Mouse (Mus musculus): ENCODE results near the gene 1700023F06Rik. TPM values are rescaled to one million over a fixed set of nuclear protein-coding genes. Genes with fewer than 3 reads are reported as not detected.
"Not testable (repeated sequence)": the region's sequence is repeated elsewhere in the genome, so short reads cannot be mapped to it uniquely, and the experiment has no call there.

Gene 1700023F06Rik
- polyA plus RNA-seq, 1 experiment from 2014 or later = not detected

DNA sequence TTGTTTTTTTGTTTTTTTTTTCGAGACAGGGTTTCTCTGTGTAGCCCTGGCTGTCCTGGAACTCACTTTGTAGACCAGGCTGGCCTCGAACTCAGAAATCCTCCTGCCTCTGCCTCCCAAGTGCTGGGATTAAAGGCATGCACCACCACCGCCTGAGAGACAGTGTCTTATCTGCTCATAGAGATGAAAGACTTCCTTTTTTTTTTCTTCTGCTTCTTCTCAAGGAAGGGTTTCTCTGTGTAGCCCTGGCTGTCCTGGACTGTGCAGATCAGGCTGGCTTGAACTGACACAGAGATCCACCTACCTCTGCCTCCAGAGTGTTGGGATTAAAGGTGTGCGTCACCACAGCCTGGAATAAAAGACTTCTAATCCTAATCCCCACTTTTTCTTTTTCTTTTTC is 14.4 kb upstream of the 1700023F06Rik start:
- not testable (repeated sequence) for H3K27me3 ChIP-seq; H3K9me3 ChIP-seq (replicated peaks); DNase-seq; ATAC-seq (ENCODE audit: low read depth); H3K36me3 ChIP-seq; H3K4me3 ChIP-seq (replicated peaks); H3K4me2 ChIP-seq; H3K27ac ChIP-seq; H3K9ac ChIP-seq
- WGBS (ENCODE audit: insufficient replicate concordance) = 45% methylated on average over 4 of the region's 4 CpGs
- H3K4me1 ChIP-seq (replicated peaks) = peaks cover 11% of the 10 kb centered on the region

GRCm38 (mm10) chr11:103221437-103221836 is 13.1 kb upstream of the 1700023F06Rik start:
- H3K27me3 ChIP-seq = peaks cover 8% of the 10 kb centered on the region
- H3K27ac ChIP-seq = no peak overlapping the region
- H3K4me1 ChIP-seq (replicated peaks) = peaks cover 15% of the 10 kb centered on the region
- no peak overlapping the region for H3K9ac ChIP-seq
- 80% methylated on average over 6 of the region's 6 CpGs for WGBS (ENCODE audit: insufficient replicate concordance)
- no peak overlapping the region for H3K4me3 ChIP-seq (replicated peaks)
- peaks cover 3% of the 10 kb centered on the region; the same call in 1 of the 2 replicates for H3K36me3 ChIP-seq
- no peaks in the 10 kb centered on the region for H3K9me3 ChIP-seq (replicated peaks)
- ATAC-seq (ENCODE audit: low read depth) (no peak), DNase-seq (no peak)
- no peak overlapping the region for H3K4me2 ChIP-seq

DNA sequence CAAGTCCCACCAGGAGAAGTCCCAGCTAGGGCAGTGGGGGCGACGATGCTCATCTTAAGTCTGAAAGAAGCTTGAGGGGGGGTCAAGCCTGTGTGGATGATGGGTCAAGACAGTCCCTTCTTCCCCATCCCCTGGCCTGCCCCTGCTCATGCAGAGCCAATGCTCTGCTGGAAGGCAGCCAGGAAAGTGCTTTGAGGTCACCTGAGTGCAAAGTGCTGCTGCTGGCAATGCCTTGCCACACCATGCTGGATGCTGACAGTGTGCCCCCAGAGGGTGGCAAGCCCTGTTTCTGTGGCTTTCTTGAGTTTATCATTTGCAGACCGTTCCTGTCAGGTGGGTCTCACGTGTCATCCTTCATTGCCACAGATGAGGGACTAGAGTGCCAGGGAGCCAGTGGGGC is 11.6 kb upstream of the 1700023F06Rik start:
- Histone ChIP-seq H3K4me2 (no peak overlapping the region), H3K9me3 (replicated peaks) (no peaks in the 10 kb centered on the region), H3K27me3 (peaks cover 8% of the 10 kb centered on the region), H3K36me3 (0 out of 2 replicates have a peak, but pooled peaks cover under 1% of the 10 kb centered on the region), H3K9ac (no peak overlapping the region), H3K4me3 (replicated peaks) (no peak overlapping the region), H3K4me1 (replicated peaks) (peaks cover 21% of the 10 kb centered on the region), H3K27ac (no peak overlapping the region)
- ATAC-seq (ENCODE audit: low read depth) (no peak), DNase-seq (no peak)
- 60% methylated on average over 4 of the region's 4 CpGs for WGBS (ENCODE audit: insufficient replicate concordance)

DNA sequence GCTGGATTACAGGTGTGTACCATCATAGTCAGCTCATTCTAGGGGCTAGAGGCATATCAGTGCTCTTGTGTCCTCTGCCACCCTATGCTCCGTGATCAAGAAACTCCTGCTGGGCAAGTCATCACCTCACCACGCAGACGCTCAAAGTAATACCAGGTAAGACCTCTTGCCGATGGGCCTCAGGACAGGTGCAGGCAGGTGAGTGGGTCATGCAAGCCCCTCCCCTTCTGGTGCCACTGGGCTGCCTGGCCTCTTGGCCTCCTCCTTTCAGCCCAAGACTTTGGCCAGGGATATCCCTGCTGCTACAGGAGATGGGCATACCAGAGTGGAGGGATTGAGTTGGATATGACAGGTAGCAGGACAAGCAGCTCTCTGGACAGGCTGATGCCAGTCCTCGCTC is 10.9 kb upstream of the 1700023F06Rik start:
- Histone ChIP-seq H3K27ac (no peak overlapping the region), H3K9me3 (replicated peaks) (no peaks in the 10 kb centered on the region), H3K9ac (no peak overlapping the region), H3K4me3 (replicated peaks) (no peak overlapping the region), H3K4me1 (replicated peaks) (peaks cover 25% of the 10 kb centered on the region), H3K4me2 (no peak overlapping the region), H3K36me3 (no peaks in the 10 kb centered on the region), H3K27me3 (peaks cover 8% of the 10 kb centered on the region)
- ATAC-seq (ENCODE audit: low read depth) (no peak), DNase-seq (no peak)
- 75% methylated on average over 5 of the region's 5 CpGs for WGBS (ENCODE audit: insufficient replicate concordance)

GRCm38 (mm10) chr11:103218517-103218901 is 10.2 kb upstream of the 1700023F06Rik start:
- ATAC-seq (ENCODE audit: low read depth) (no peak), DNase-seq (no peak)
- H3K4me3 ChIP-seq (replicated peaks) = peak overlapping the region; percentile 60
- no peaks in the 10 kb centered on the region for H3K36me3 ChIP-seq
- no peak overlapping the region for H3K27ac ChIP-seq
- H3K4me2 ChIP-seq = peak overlapping the region; percentile 83
- no peaks in the 10 kb centered on the region for H3K9me3 ChIP-seq (replicated peaks)
- 27% methylated on average over 6 of the region's 6 CpGs for WGBS (ENCODE audit: insufficient replicate concordance)
- peak overlapping the region; percentile 52 for H3K9ac ChIP-seq
- H3K27me3 ChIP-seq = peaks cover 8% of the 10 kb centered on the region
- H3K4me1 ChIP-seq (replicated peaks) = peaks cover 25% of the 10 kb centered on the region

DNA sequence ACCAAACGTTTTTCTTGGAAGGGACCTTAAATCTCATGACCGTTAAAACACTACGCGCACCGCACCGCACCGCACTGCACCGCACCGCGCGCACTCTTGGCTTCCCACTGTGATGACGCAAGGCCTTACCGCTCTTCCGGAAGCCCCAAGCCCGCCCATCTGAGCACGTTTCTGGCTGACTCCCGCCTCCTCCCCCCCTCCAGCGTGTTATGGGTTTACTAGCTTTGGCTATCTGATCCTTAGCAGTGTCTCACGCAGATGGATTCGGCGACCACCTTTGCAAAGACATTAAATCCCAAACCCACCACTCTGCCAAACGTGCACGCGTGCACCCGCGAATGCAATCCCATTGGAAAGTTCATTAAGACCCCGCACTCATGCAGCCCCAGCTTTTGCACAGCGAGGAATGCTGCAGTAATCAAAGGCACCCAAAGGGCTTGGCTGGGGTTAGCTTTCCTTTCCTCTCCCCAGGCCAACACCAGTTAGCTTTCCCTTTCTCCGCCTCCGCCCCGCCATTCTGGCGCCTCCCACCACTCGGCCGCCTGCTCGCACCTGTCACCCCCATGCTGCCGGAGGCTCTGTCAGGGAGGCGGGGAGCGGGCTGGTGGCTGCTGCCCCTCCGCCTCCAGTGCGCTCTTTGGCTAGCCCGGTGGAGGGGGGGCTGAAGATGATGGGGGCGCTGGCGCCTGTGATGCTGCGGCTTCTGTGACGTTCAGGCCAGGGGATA is 9.6 kb upstream of the 1700023F06Rik start, which contains the start of gene Spata32:
Gene Spata32 (minus strand): TSS at position 643 of the 727 bp plus-strand sequence.
- Histone ChIP-seq H3K27ac (no peak within 1 kb of the TSS; the same call in 1 of the 2 replicates), H3K4me2 (peak within 1 kb of the TSS; percentile 83), H3K9ac (peak within 1 kb of the TSS; percentile 52), H3K9me3 (replicated peaks) (no peaks in the 10 kb centered on the region), H3K27me3 (peaks cover 8% of the 10 kb centered on the region), H3K4me3 (replicated peaks) (peak within 1 kb of the TSS; percentile 60), H3K4me1 (replicated peaks) (peaks cover 25% of the 10 kb centered on the region), H3K36me3 (no peaks in the 10 kb centered on the region)
- peak; percentile 35 for DNase-seq
- ATAC-seq (ENCODE audit: low read depth) = peak; percentile 80
- 1% methylated on average over 45 of the region's 45 CpGs for WGBS (ENCODE audit: insufficient replicate concordance)

DNA sequence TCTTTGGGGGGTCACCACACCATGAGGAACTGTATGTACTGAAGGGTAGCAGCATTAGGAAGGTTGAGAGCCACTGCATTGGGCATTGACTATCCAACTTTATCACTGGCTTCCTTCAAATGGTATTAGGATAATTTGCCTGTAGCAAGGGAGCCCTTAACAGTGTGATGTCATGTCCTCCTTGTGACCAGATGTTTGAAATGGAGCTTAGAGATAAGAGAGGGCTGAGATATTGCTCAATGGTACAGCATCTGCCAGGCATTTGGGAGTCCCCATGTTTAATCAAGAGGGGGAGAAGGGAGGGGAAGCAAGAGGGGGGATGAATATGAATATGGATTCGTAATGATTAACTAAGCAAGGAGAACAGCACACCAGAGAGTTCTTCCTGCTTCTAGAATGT is 7.0 kb upstream of the 1700023F06Rik start:
- Histone ChIP-seq H3K9me3 (replicated peaks) (no peaks in the 10 kb centered on the region), H3K4me2 (no peak overlapping the region), H3K4me1 (replicated peaks) (peaks cover 25% of the 10 kb centered on the region), H3K27ac (no peak overlapping the region), H3K36me3 (no peaks in the 10 kb centered on the region), H3K4me3 (replicated peaks) (no peak overlapping the region), H3K27me3 (peaks cover 8% of the 10 kb centered on the region), H3K9ac (no peak overlapping the region)
- ATAC-seq (ENCODE audit: low read depth) (peak; percentile 60), DNase-seq (peak; percentile 7)
- WGBS (ENCODE audit: insufficient replicate concordance) = 24% methylated on average over 1 of the region's 1 CpGs

GRCm38 (mm10) chr11:103213712-103214111 is 5.4 kb upstream of the 1700023F06Rik start:
- Histone ChIP-seq H3K27me3 (peaks cover 4% of the 10 kb centered on the region), H3K36me3 (no peaks in the 10 kb centered on the region), H3K4me3 (replicated peaks) (no peak overlapping the region), H3K9me3 (replicated peaks) (no peaks in the 10 kb centered on the region), H3K4me2 (no peak overlapping the region), H3K27ac (no peak overlapping the region), H3K4me1 (replicated peaks) (peaks cover 25% of the 10 kb centered on the region), H3K9ac (no peak overlapping the region)
- DNase-seq (no peak), ATAC-seq (ENCODE audit: low read depth) (no peak)
- WGBS (ENCODE audit: insufficient replicate concordance) = 64% methylated on average over 5 of the region's 5 CpGs

- 57% methylated on average over 8 of the region's 8 CpGs for WGBS (ENCODE audit: insufficient replicate concordance)
- H3K27ac ChIP-seq = no peak overlapping the region
- H3K9me3 ChIP-seq (replicated peaks) = no peaks in the 10 kb centered on the region
- H3K36me3 ChIP-seq = no peaks in the 10 kb centered on the region
- no peak for DNase-seq
- H3K27me3 ChIP-seq = no peaks in the 10 kb centered on the region
- H3K4me2 ChIP-seq = no peak overlapping the region
- ATAC-seq (ENCODE audit: low read depth) = no peak
- H3K9ac ChIP-seq = no peak overlapping the region
- no peak overlapping the region for H3K4me3 ChIP-seq (replicated peaks)
- H3K4me1 ChIP-seq (replicated peaks) = peaks cover 7% of the 10 kb centered on the region
These were observed 1.9 kb upstream of the 1700023F06Rik start for GRCm38 (mm10) chr11:103210291-103210690.

- no peaks in the 10 kb centered on the region for H3K36me3 ChIP-seq
- 81% methylated on average over 6 of the region's 6 CpGs for WGBS (ENCODE audit: insufficient replicate concordance)
- no peak overlapping the region for H3K4me2 ChIP-seq
- no peaks in the 10 kb centered on the region for H3K4me1 ChIP-seq (replicated peaks)
- no peak overlapping the region for H3K4me3 ChIP-seq (replicated peaks)
- no peak overlapping the region for H3K9ac ChIP-seq
- no peak for ATAC-seq (ENCODE audit: low read depth)
- no peak overlapping the region for H3K27ac ChIP-seq
- DNase-seq = no peak
- peaks cover 2% of the 10 kb centered on the region; the same call in 1 of the 2 replicates for H3K27me3 ChIP-seq
- H3K9me3 ChIP-seq (replicated peaks) = no peaks in the 10 kb centered on the region
These were observed 2.2 kb downstream of the 1700023F06Rik start for GRCm38 (mm10) chr11:103206203-103206602.

DNA sequence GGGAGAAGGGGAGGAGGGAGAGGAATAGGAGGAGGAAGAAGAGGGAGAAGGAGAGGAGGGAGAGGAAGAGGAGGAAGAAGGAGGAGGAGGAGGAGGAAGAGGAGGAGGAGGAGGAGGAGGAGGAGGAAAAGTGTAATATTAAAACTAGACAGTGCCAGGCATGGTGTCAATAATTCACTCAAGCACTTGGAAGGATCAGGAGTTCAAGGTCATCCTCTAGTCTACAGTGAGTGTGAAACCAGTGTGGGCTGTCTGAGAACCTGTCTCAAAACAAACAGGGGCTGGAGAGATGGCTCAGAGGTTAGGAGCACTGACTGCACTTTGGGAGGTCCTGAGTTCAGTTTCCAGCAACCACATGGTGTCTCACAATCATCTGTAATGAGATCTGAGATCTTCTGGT is 6.0 kb downstream of the 1700023F06Rik start:
- H3K4me1 ChIP-seq (replicated peaks) = 0 out of 2 replicates have a peak, but pooled peaks cover 6% of the 10 kb centered on the region
- H3K9me3 ChIP-seq (replicated peaks) = no peaks in the 10 kb centered on the region
- H3K27me3 ChIP-seq = peaks cover 36% of the 10 kb centered on the region
- no peak overlapping the region for H3K27ac ChIP-seq
- DNase-seq (no peak), ATAC-seq (ENCODE audit: low read depth) (no peak)
- H3K4me3 ChIP-seq (replicated peaks) = no peak overlapping the region
- H3K4me2 ChIP-seq = no peak overlapping the region
- no peak overlapping the region for H3K9ac ChIP-seq
- H3K36me3 ChIP-seq = no peaks in the 10 kb centered on the region

DNA sequence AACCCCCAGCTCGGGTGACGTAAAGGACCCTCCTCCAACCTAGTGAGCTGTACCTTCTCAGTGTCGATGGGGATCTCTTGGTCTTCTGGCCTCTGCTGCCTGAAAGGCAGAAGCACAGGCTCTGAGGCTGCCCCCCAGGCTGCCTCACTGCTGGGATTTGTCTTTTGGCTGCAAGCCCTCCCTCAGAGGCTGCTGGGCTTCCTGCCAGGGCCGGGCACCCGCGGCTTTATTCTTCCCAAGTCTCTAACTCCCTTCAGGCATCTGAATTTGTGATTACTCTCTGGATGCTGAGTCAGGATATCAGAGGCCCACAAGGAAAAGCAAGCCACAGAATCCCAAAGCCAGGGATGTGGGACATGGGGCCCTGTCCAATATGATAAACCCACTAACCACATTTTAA is 6.7 kb downstream of the 1700023F06Rik start:
- no peak overlapping the region for H3K4me2 ChIP-seq
- no peaks in the 10 kb centered on the region for H3K36me3 ChIP-seq
- no peak overlapping the region for H3K27ac ChIP-seq
- no peak overlapping the region for H3K9ac ChIP-seq
- no peak for DNase-seq
- ATAC-seq (ENCODE audit: low read depth) = no peak
- H3K4me3 ChIP-seq (replicated peaks) = no peak overlapping the region
- H3K9me3 ChIP-seq (replicated peaks) = no peaks in the 10 kb centered on the region
- 0 out of 2 replicates have a peak, but pooled peaks cover 6% of the 10 kb centered on the region for H3K4me1 ChIP-seq (replicated peaks)
- H3K27me3 ChIP-seq = peaks cover 39% of the 10 kb centered on the region
- WGBS (ENCODE audit: insufficient replicate concordance) = 36% methylated on average over 6 of the region's 6 CpGs
